Mouse (Mus musculus) left cerebral cortex, adult 2 months (tissue): ENCODE measurements around the gene Ctrc. TPM values are rescaled to one million over a fixed set of nuclear protein-coding genes. Genes with fewer than 3 reads are reported as not detected.
A peak's percentile ranks its signal among the peaks of the same experiment; 100 is the strongest.

Experiments used
- DNase-seq, 2 experiments: peaks; one replicate each; pipeline ENCODE4 v3.0.0; 2021 to 2022; ENCODE audit warnings: low spot score in 2 of 2, mixed read lengths in 1 of 2; ENCODE audit errors: extremely low spot score in 1 of 2
- H3K27ac ChIP-seq: fragments of 200-600 bp; 2 replicates; pipeline ENCODE4 v1.8.1; 2022
- H3K4me3 ChIP-seq: fragments of 200-600 bp; 2 replicates; pipeline ENCODE4 v1.8.1; 2022
- CTCF ChIP-seq: fragments of 200-600 bp; IDR thresholded peaks from 2 replicates; pipeline ENCODE4 v1.8.1; 2022; ENCODE audit warnings: antibody characterized with exemption, mild to moderate bottlenecking, moderate library complexity
- intact Hi-C: fragments of 180-260 bp; cut with DNase I; formaldehyde crosslinking; loops from one replicate; pipeline ENCODE4 v1.15.1; 2025
- total RNA-seq, 2 experiments: library from RNA; stranded (reverse); gene quantifications; 2 replicates each; pipeline ENCODE4 v1.2.3; 2021

The Ctrc gene
- total RNA-seq, 2 experiments from 2014 or later = not detected

DNA sequence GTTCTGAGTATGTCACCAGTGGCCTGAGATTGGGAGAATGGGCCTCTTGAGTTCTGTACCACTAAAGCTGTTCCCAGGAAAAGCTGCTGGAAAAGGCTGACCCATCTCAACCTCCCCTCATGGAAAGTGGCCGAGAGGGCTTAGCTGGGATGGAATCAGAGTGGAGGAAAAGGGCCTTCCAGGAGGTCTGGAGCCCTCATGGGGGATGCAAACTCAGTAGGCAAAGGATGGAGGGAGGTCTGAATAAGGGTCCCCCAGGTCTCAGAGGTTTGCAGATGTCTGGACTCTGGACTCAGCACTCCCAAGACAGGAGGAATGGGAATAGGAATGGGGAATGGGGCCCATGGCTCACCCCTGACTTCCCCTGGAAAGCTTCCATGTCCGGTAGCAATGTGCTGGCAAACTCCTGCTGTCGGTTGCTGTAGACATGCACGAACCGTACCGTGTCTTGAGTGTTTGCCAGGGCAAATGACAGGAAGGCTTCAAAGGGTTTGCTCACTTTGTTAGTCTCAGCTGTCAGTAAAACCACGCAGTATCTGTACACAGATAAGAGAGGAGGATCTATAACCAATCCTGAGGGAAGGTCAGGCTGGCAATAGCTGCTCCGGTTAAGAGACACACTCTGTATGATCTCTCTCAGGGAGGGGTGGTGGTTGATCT lies 76.5 kb downstream of the Ctrc start:
- TF ChIP-seq CTCF = no peak
- intact Hi-C loops = no loop called here
- Histone ChIP-seq H3K27ac (no peak overlapping the region), H3K4me3 (no peak overlapping the region)
- DNase-seq = no peak

DNA sequence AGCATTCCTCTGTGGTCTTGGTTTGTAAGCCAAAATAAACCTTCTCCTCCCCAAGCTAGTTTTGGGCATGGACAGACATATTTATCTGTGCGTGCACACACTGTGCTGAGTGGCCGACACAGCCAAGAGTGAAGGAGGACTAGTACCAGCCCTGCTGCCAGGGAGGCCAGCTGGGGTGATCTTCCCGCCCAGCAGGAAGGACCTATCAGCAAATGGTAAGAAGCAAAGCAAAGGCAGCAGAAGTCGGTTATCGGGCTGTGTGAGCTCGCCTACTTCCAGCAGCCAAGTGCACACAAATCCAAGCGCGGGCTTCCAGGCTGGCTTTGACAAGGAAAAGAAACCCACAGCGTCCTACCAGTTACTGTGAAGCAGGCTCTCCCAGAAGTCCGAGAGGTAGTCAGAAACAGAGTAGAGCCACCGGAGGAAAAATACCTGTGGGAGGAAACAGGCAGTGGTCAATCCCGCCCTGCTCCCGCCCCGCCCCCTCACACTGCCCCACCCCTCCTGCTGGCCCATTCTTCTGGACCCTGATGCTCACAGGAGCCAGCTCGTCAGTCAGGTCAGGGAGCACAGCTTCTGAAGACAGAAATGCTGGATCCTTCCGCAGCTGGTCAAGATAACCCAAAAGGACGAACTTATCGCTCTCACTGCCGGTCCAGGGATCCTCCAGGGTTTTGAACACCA lies 78.7 kb downstream of the Ctrc start:
- peak in 1 of 2 experiments; percentile 28 for DNase-seq
- peak overlapping the region; percentile 57 for H3K27ac ChIP-seq
- no peak for TF ChIP-seq CTCF
- intact Hi-C loops = no loop called here
- no peak overlapping the region for H3K4me3 ChIP-seq

DNA sequence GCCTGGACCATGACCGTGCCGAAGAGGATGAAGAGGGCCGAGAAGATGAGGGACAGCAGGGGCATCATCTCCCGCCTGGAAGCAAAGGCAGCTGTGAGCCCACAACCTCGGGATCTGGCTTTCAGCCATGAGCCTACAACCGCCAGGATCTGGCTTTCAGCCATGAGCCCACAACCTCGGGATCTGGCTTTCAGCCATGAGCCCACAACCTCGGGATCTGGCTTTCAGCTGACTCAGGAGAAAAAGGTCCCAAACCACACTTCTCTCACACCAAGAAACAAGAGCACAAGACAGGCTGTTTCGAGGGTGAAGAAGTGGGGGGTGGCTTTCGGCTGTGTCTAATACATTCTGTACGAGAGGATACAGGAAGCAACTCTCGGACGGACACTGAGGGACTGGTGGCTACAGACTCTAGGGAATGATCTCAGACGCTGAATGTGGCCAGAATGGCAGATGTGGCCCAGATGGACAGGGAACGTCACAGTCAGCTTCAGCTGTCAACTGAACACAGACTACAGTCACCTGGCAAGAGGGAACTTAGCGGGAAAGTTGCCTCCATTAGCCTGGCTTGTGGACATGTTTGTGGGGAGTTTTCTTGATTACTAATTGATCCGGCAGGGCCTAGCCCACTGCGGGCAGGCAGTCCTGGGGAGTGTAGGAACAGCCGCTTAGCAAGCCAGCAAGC lies 79.3 kb downstream of the Ctrc start:
- H3K27ac ChIP-seq = peak overlapping the region; percentile 57
- no peak overlapping the region for H3K4me3 ChIP-seq
- intact Hi-C loops = no loop called here
- TF ChIP-seq CTCF = no peak
- DNase-seq = no peak

- DNase-seq = no peak
- intact Hi-C loops = no loop called here
- H3K27ac ChIP-seq = peak overlapping the region; percentile 57; the same call in 1 of the 2 replicates
- TF ChIP-seq CTCF = no peak
- no peak overlapping the region for H3K4me3 ChIP-seq
Observed at GRCm38 (mm10) chr4:141766316-141766667, 79.9 kb downstream of the Ctrc start.

- Histone ChIP-seq H3K27ac (no peak overlapping the region), H3K4me3 (no peak overlapping the region)
- intact Hi-C loops = no loop called here
- no peak for TF ChIP-seq CTCF
- no peak for DNase-seq
Observed at GRCm38 (mm10) chr4:141765008-141765407, 81.2 kb downstream of the Ctrc start.

Other genes with a start within 250 kb of the Ctrc start
- 1 to 10 TPM in 1 of 2 experiments, under 1 TPM in 1; 0.75 to 1.1 TPM for gene Fblim1, start 240.3 kb downstream of the Ctrc start, total RNA-seq
- 1 to 10 TPM in 1 of 2 experiments, under 1 TPM in 1; 0.30 to 1.1 TPM for gene Tmem82, start 227.7 kb downstream of the Ctrc start, total RNA-seq
- gene Slc25a34, start 222.5 kb downstream of the Ctrc start, total RNA-seq = 1 to 10 TPM; 3.2 TPM
- 10 to 100 TPM; 90.1 to 94.2 TPM for gene Plekhm2, start 181.5 kb downstream of the Ctrc start, total RNA-seq
- gene Rsc1a1, start 160.8 kb downstream of the Ctrc start, total RNA-seq = 1 to 10 TPM; 1.1 to 1.2 TPM
- 10 to 100 TPM; 47.8 to 48.5 TPM for gene Ddi2, start 122.9 kb downstream of the Ctrc start, total RNA-seq
- 1 to 10 TPM; 2.0 to 2.7 TPM for gene Agmat, start 99.7 kb downstream of the Ctrc start, total RNA-seq
- gene Dnajc16, start 55.4 kb downstream of the Ctrc start, total RNA-seq = 10 to 100 TPM; 43.4 to 43.7 TPM
- 10 to 100 TPM; 22.1 to 22.4 TPM for gene Casp9, start 52.7 kb downstream of the Ctrc start, total RNA-seq
- not detected for gene Cela2a, start 20.2 kb downstream of the Ctrc start, total RNA-seq
- gene Efhd2, start 28.6 kb upstream of the Ctrc start, total RNA-seq = 100 to 1,000 TPM; 271 to 279 TPM
- 1 to 10 TPM; 9.0 to 9.2 TPM for gene Fhad1, start 168.7 kb upstream of the Ctrc start, total RNA-seq
- 1 to 10 TPM; 4.9 to 5.6 TPM for gene Tmem51, start 237.9 kb upstream of the Ctrc start, total RNA-seq